Mouse (Mus musculus): ENCODE measurements at regions not wholly inside any gene's neighbourhood (a gene's known extent, or its start where the extent isn't known, plus 50 kb on each side); places are given as distances from the start of the nearest gene placed in this dataset.

- Histone ChIP-seq H3K27me3 (ENCODE audit: control insufficient read depth, insufficient read depth, insufficient read length) (no peaks in the 10 kb centered on the region), H3K4me3 (ENCODE audit: insufficient read depth, poor library complexity, severe bottlenecking) (no peak overlapping the region), H3ac (ENCODE audit: control insufficient read depth, insufficient read length, low read depth) (no peak overlapping the region), H3K36me3 (ENCODE audit: control insufficient read depth, insufficient read depth) (no peaks in the 10 kb centered on the region), H3K79me3 (ENCODE audit: low read depth) (no peaks in the 10 kb centered on the region), H3K79me2 (ENCODE audit: control insufficient read depth, insufficient read depth) (no peaks in the 10 kb centered on the region)
- TF ChIP-seq CTCF (IDR thresholded peaks at IDR 0.05; ENCODE audit: control insufficient read depth, insufficient read depth, insufficient read length) (no peak), USF1 (IDR thresholded peaks at IDR 0.05; ENCODE audit: low read depth) (no peak), MYOG (IDR thresholded peaks at IDR 0.05; ENCODE audit: control insufficient read depth, extremely low read depth, insufficient read length) (no peak), CEBPB (IDR thresholded peaks at IDR 0.05; ENCODE audit: low read depth) (no peak), FOSL1 (IDR thresholded peaks at IDR 0.05; ENCODE audit: insufficient read depth, low read length, poor library complexity, severe bottlenecking) (no peak), MAX (IDR thresholded peaks at IDR 0.05) (no peak), MYOD1 (IDR thresholded peaks at IDR 0.05; ENCODE audit: control insufficient read depth, insufficient read length, low read depth) (no peak)
Measured at GRCm38 (mm10) chr8:8193036-8193435, 468.0 kb downstream of the Efnb2 start.

GRCm38 (mm10) chr8:8186046-8186445 lies 475.0 kb downstream of the Efnb2 start:
- TF ChIP-seq USF1 (IDR thresholded peaks at IDR 0.05; ENCODE audit: low read depth) (no peak), MYOD1 (IDR thresholded peaks at IDR 0.05; ENCODE audit: control insufficient read depth, insufficient read length, low read depth) (no peak), CTCF (IDR thresholded peaks at IDR 0.05; ENCODE audit: control insufficient read depth, insufficient read depth, insufficient read length) (no peak), MAX (IDR thresholded peaks at IDR 0.05) (no peak), CEBPB (IDR thresholded peaks at IDR 0.05; ENCODE audit: low read depth) (no peak), MYOG (IDR thresholded peaks at IDR 0.05; ENCODE audit: control insufficient read depth, extremely low read depth, insufficient read length) (no peak), FOSL1 (IDR thresholded peaks at IDR 0.05; ENCODE audit: insufficient read depth, low read length, poor library complexity, severe bottlenecking) (no peak)
- Histone ChIP-seq H3K79me2 (ENCODE audit: control insufficient read depth, insufficient read depth) (no peaks in the 10 kb centered on the region), H3K79me3 (ENCODE audit: low read depth) (no peaks in the 10 kb centered on the region), H3K27me3 (ENCODE audit: control insufficient read depth, insufficient read depth, insufficient read length) (no peaks in the 10 kb centered on the region), H3K36me3 (ENCODE audit: control insufficient read depth, insufficient read depth) (no peaks in the 10 kb centered on the region), H3K4me3 (ENCODE audit: insufficient read depth, poor library complexity, severe bottlenecking) (no peak overlapping the region), H3ac (ENCODE audit: control insufficient read depth, insufficient read length, low read depth) (no peak overlapping the region)

DNA sequence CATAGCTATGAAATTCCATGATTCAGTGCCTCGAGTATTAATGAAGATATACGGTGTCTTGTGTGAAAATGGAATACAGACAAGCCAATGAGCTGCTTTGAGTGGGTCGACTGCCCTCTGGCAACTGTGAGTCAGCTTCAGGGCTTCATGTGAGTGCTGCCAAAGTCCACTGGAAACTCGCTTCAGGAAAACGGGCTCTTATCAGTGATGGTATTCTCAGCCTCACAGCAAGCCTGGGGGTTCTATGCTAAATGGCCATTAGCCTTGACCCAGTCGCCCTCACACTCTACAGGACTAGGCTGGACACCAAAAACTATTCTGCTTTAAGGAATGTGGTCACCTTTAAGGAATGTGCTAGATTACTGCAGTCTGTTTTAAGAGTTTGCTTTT lies 477.8 kb downstream of the Efnb2 start:
- Histone ChIP-seq H3ac (ENCODE audit: control insufficient read depth, insufficient read length, low read depth) (no peak overlapping the region), H3K4me3 (ENCODE audit: insufficient read depth, poor library complexity, severe bottlenecking) (no peak overlapping the region), H3K27me3 (ENCODE audit: control insufficient read depth, insufficient read depth, insufficient read length) (no peaks in the 10 kb centered on the region), H3K79me3 (ENCODE audit: low read depth) (no peaks in the 10 kb centered on the region), H3K79me2 (ENCODE audit: control insufficient read depth, insufficient read depth) (no peaks in the 10 kb centered on the region), H3K36me3 (ENCODE audit: control insufficient read depth, insufficient read depth) (no peaks in the 10 kb centered on the region)
- TF ChIP-seq FOSL1 (IDR thresholded peaks at IDR 0.05; ENCODE audit: insufficient read depth, low read length, poor library complexity, severe bottlenecking) (no peak), MYOG (IDR thresholded peaks at IDR 0.05; ENCODE audit: control insufficient read depth, extremely low read depth, insufficient read length) (no peak), CTCF (IDR thresholded peaks at IDR 0.05; ENCODE audit: control insufficient read depth, insufficient read depth, insufficient read length) (no peak), CEBPB (IDR thresholded peaks at IDR 0.05; ENCODE audit: low read depth) (no peak), MYOD1 (IDR thresholded peaks at IDR 0.05; ENCODE audit: control insufficient read depth, insufficient read length, low read depth) (no peak)

- no peaks in the 10 kb centered on the region for H3K27me3 ChIP-seq (ENCODE audit: control insufficient read depth, insufficient read depth, insufficient read length)
- no peaks in the 10 kb centered on the region for H3K79me3 ChIP-seq (ENCODE audit: low read depth)
- no peaks in the 10 kb centered on the region for H3K36me3 ChIP-seq (ENCODE audit: control insufficient read depth, insufficient read depth)
- TF ChIP-seq MYOG (IDR thresholded peaks at IDR 0.05; ENCODE audit: control insufficient read depth, extremely low read depth, insufficient read length) (no peak), USF1 (IDR thresholded peaks at IDR 0.05; ENCODE audit: low read depth) (no peak), FOSL1 (IDR thresholded peaks at IDR 0.05; ENCODE audit: insufficient read depth, low read length, poor library complexity, severe bottlenecking) (no peak), CEBPB (IDR thresholded peaks at IDR 0.05; ENCODE audit: low read depth) (no peak), MAX (IDR thresholded peaks at IDR 0.05) (no peak), CTCF (IDR thresholded peaks at IDR 0.05; ENCODE audit: control insufficient read depth, insufficient read depth, insufficient read length) (no peak), MYOD1 (IDR thresholded peaks at IDR 0.05; ENCODE audit: control insufficient read depth, insufficient read length, low read depth) (no peak)
- no peak overlapping the region for H3ac ChIP-seq (ENCODE audit: control insufficient read depth, insufficient read length, low read depth)
- H3K4me3 ChIP-seq (ENCODE audit: insufficient read depth, poor library complexity, severe bottlenecking) = no peak overlapping the region
- no peaks in the 10 kb centered on the region for H3K79me2 ChIP-seq (ENCODE audit: control insufficient read depth, insufficient read depth)
Measured at GRCm38 (mm10) chr8:8182616-8183232, 478.3 kb downstream of the Efnb2 start.

GRCm38 (mm10) chr8:8182108-8182507 lies 478.9 kb downstream of the Efnb2 start:
- Histone ChIP-seq H3K79me3 (ENCODE audit: low read depth) (no peaks in the 10 kb centered on the region), H3K36me3 (ENCODE audit: control insufficient read depth, insufficient read depth) (no peaks in the 10 kb centered on the region), H3K4me3 (ENCODE audit: insufficient read depth, poor library complexity, severe bottlenecking) (no peak overlapping the region), H3ac (ENCODE audit: control insufficient read depth, insufficient read length, low read depth) (no peak overlapping the region), H3K79me2 (ENCODE audit: control insufficient read depth, insufficient read depth) (no peaks in the 10 kb centered on the region), H3K27me3 (ENCODE audit: control insufficient read depth, insufficient read depth, insufficient read length) (no peaks in the 10 kb centered on the region)
- TF ChIP-seq MYOG (IDR thresholded peaks at IDR 0.05; ENCODE audit: control insufficient read depth, extremely low read depth, insufficient read length) (no peak), USF1 (IDR thresholded peaks at IDR 0.05; ENCODE audit: low read depth) (no peak), CTCF (IDR thresholded peaks at IDR 0.05; ENCODE audit: control insufficient read depth, insufficient read depth, insufficient read length) (no peak), MYOD1 (IDR thresholded peaks at IDR 0.05; ENCODE audit: control insufficient read depth, insufficient read length, low read depth) (no peak), MAX (IDR thresholded peaks at IDR 0.05) (no peak), CEBPB (IDR thresholded peaks at IDR 0.05; ENCODE audit: low read depth) (no peak), FOSL1 (IDR thresholded peaks at IDR 0.05; ENCODE audit: insufficient read depth, low read length, poor library complexity, severe bottlenecking) (no peak)

Measured in C2C12 (cell line).